Mouse (Mus musculus) central nervous system, embryonic 11.5 days (tissue): Measurements from ENCODE around the gene Itga1. TPM values are rescaled to one million over a fixed set of nuclear protein-coding genes. Genes with fewer than 3 reads are reported as not detected.

ENCODE experiments used
- polyA plus RNA-seq: library from polyadenylated mRNA; depleted of rRNA; stranded (reverse); fragments of >200 nt; gene quantifications from 2 replicates; pipeline ENCODE4 v1.2.3, GENCODE M21; 2012; rRNA removed

Itga1 gene
- 2.1 and 2.6 TPM in 2 replicates for polyA plus RNA-seq

GRCm38 (mm10) chr13:115101355-115102191 is at the start of gene Itga1, which contains the start of gene Gm49395:
Gene Itga1, minus strand, starts transcription at chr13:115101964.
Gene Gm49395, minus strand, starts transcription at chr13:115101921.

GRCm38 (mm10) chr13:115090069-115090976 is 11.4 kb downstream of the Itga1 start, which contains the start of gene Pelo:
Gene Pelo, minus strand, starts transcription at chr13:115090186.

GRCm38 (mm10) chr13:114931775-114932294 is 169.9 kb downstream of the Itga1 start, which contains the start of gene Itga2:
Gene Itga2, minus strand, starts transcription at chr13:114932100.

Other genes starting within 250 kb of the Itga1 start
- 0.80 and 1.7 TPM in 2 replicates for gene Itga2, start 169.9 kb downstream of the Itga1 start, polyA plus RNA-seq
- gene Pelo, start 11.8 kb downstream of the Itga1 start, polyA plus RNA-seq, result 29.9 and 30.0 TPM in 2 replicates
- 0.57 and 1.1 TPM in 2 replicates for gene Gm49395, start within 50 bp of the Itga1 start, polyA plus RNA-seq